In genomic region chr7:90426020-90427001, GRCm38 (mm10) we compare ENCODE assay signal across 8 mouse cellular contexts. TPM values are rescaled to one million over a fixed set of nuclear protein-coding genes. Genes with fewer than 3 reads are reported as not detected.
A peak's percentile ranks its signal among the peaks of the same experiment; 100 is the strongest.
DNase-seq lines count a peak whose midpoint lies in the region; ATAC-seq and TF ChIP-seq lines count a peak whose summit lies in the region.

Gene Ccdc89, plus strand, starts transcription at chr7:90426577.

- peak; percentile 47 for DNase-seq in T-cell, adult 2 months (ENCODE audit: low spot score)
- peak; percentile 90 for DNase-seq in cerebellum, adult 9-11 months
- DNase-seq in frontal cortex, postnatal 10 days (ENCODE audit: low spot score in 2 of 2): peak; percentile 74 to 80
- peak; percentile 80 for DNase-seq in hindbrain, embryonic 11.5 days (ENCODE audit: low spot score)
- peak; percentile 53 for DNase-seq in layer of hippocampus, adult 9-10 months (ENCODE audit: low spot score)
- peak; percentile 93 for DNase-seq in lung, embryonic 14.5 days
- peak; percentile 82 for DNase-seq in urinary bladder, postnatal 14 days (ENCODE audit: low spot score)

- H3K4me2 ChIP-seq in hindbrain, embryonic 11.5 days (replicated peaks; ENCODE audit: low read depth, low read length): peak within 1 kb of the TSS; percentile 47
- peak within 1 kb of the TSS; percentile 74 for H3K4me2 ChIP-seq in lung, embryonic 14.5 days

- ATAC-seq in hindbrain, embryonic 11.5 days (ENCODE audit: low FRiP score): peak; percentile 100
- peak; percentile 100 for ATAC-seq in lung, embryonic 14.5 days (ENCODE audit: insufficient read depth)
- peak; percentile 74 for ATAC-seq in neutrophil, adult 5-6 weeks (ENCODE audit: extremely low read depth, insufficient number of reproducible peaks, low FRiP score, poor library complexity, severe bottlenecking)

- no peak for TF ChIP-seq CTCF in lung, embryonic 14.5 days (IDR thresholded peaks at IDR 0.05; ENCODE audit: low read depth)

- WGBS in hindbrain, embryonic 11.5 days: 22% methylated on average over 29 of the region's 29 CpGs
- 19% methylated on average over 29 of the region's 29 CpGs for WGBS in lung, embryonic 14.5 days

- H3K4me1 ChIP-seq in hindbrain, embryonic 11.5 days (replicated peaks; ENCODE audit: control insufficient read depth, insufficient read depth, low read length): no peaks in the 10 kb centered on the region
- no peaks in the 10 kb centered on the region for H3K4me1 ChIP-seq in lung, embryonic 14.5 days (ENCODE audit: insufficient read depth)

- no peaks in the 10 kb centered on the region for H3K9me3 ChIP-seq in hindbrain, embryonic 11.5 days (ENCODE audit: control insufficient read depth, low read length)
- no peaks in the 10 kb centered on the region for H3K9me3 ChIP-seq in lung, embryonic 14.5 days (ENCODE audit: low read depth, low read length)

- no peaks in the 10 kb centered on the region for H3K36me3 ChIP-seq in hindbrain, embryonic 11.5 days (ENCODE audit: control insufficient read depth, insufficient read depth, low read length)
- H3K36me3 ChIP-seq in lung, embryonic 14.5 days (ENCODE audit: insufficient read depth): no peaks in the 10 kb centered on the region

- no peaks in the 10 kb centered on the region for H3K27me3 ChIP-seq in hindbrain, embryonic 11.5 days (ENCODE audit: control insufficient read depth, insufficient read depth, low read length)
- H3K27me3 ChIP-seq in lung, embryonic 14.5 days (ENCODE audit: insufficient read depth, low read length): no peaks in the 10 kb centered on the region

- peak within 1 kb of the TSS; percentile 41; the same call in 1 of the 2 replicates for H3K9ac ChIP-seq in hindbrain, embryonic 11.5 days (ENCODE audit: low read depth, low read length)
- H3K9ac ChIP-seq in lung, embryonic 14.5 days: peak within 1 kb of the TSS; percentile 47

- H3K4me3 ChIP-seq in hindbrain, embryonic 11.5 days (ENCODE audit: low read depth, low read length): peak within 1 kb of the TSS; percentile 31
- H3K4me3 ChIP-seq in lung, embryonic 14.5 days (ENCODE audit: low read depth, low read length): peak within 1 kb of the TSS; percentile 38

- no peak within 1 kb of the TSS for H3K27ac ChIP-seq in hindbrain, embryonic 11.5 days (ENCODE audit: low read depth, low read length)
- H3K27ac ChIP-seq in lung, embryonic 14.5 days (ENCODE audit: low read depth): peak within 1 kb of the TSS; percentile 42; the same call in 1 of the 2 replicates

RNA-seq across cellular contexts. Expression of gene Ccdc89, which starts in this region (rescaled TPM):
- 3.2 and 3.5 TPM in 2 replicates for polyA plus RNA-seq in hindbrain, embryonic 11.5 days (2014; fragmentation: Nextera tagmentation; extraction: Ambion mirVana)
- polyA plus RNA-seq in lung, embryonic 14.5 days (2014; fragmentation: Nextera tagmentation; extraction: Ambion mirVana): 1.5 TPM in 2 replicates
- not detected in 2 replicates for total RNA-seq in neutrophil, adult 5-6 weeks (2017)

Comparison
In these comparisons a context has a peak if more than half of its experiments do, and no peak if none do; other contexts are left out.
1. Peak in ATAC-seq in neutrophil, adult 5-6 weeks; RNA of the gene not detected or under 1 TPM.